Mouse (Mus musculus) MEL (cell line): ENCODE measurements around the gene Npw. TPM values are rescaled to one million over a fixed set of nuclear protein-coding genes. Genes with fewer than 3 reads are reported as not detected.
A peak's percentile ranks its signal among the peaks of the same experiment; 100 is the strongest.

ENCODE experiments used
- DNase-seq: peaks from one replicate; pipeline ENCODE4 v3.0.0; 2011; ENCODE audit warnings: low read depth, low spot score
- H3K27ac ChIP-seq: 2 replicates; pipeline ENCODE4 v1.5.1; 2012; ENCODE audit warnings: low read depth, mild to moderate bottlenecking, control low read depth, low read length, moderate library complexity; ENCODE audit not compliant: control insufficient read depth
- H3K27me3 ChIP-seq, 2 experiments: fragments of 150-350 bp in 1 of 2; sonication (generic) in 1 of 2; 2 replicates each; pipeline ENCODE4 v1.6.1; 2012; ENCODE audit warnings: low read length in 2 of 2, mild to moderate bottlenecking in 2 of 2, improper control_type of control experiment in 1 of 2, moderate library complexity in 1 of 2; ENCODE audit not compliant: insufficient read depth in 2 of 2, control insufficient read depth in 1 of 2
- H3K36me3 ChIP-seq, 2 experiments: 2 replicates each; pipeline ENCODE4 v1.6.1; 2012 to 2014; ENCODE audit warnings: low read length in 2 of 2, improper control_type of control experiment in 1 of 2, inconsistent platforms in 1 of 2, mild to moderate bottlenecking in 1 of 2; ENCODE audit not compliant: insufficient read depth in 2 of 2, control insufficient read depth in 1 of 2
- H3K4me1 ChIP-seq, 2 experiments: fragments of 150-350 bp in 1 of 2; sonication (generic) in 1 of 2; 2 replicates each; pipeline ENCODE4 v1.6.1; 2012; ENCODE audit warnings: low read length in 2 of 2, improper control_type of control experiment in 1 of 2, mild to moderate bottlenecking in 1 of 2; ENCODE audit not compliant: insufficient read depth in 2 of 2, control insufficient read depth in 1 of 2
- H3K4me3 ChIP-seq, 2 experiments: fragments of 150-350 bp in 1 of 2; sonication (generic) in 1 of 2; 2 replicates each; pipeline ENCODE4 v1.5.1; 2012; ENCODE audit warnings: low read depth in 2 of 2, low read length in 2 of 2, mild to moderate bottlenecking in 2 of 2, moderate library complexity in 2 of 2, control low read depth in 1 of 2, improper control_type of control experiment in 1 of 2; ENCODE audit not compliant: control insufficient read depth in 1 of 2, insufficient read depth in 1 of 2
- H3K79me2 ChIP-seq: 2 replicates; pipeline ENCODE4 v1.6.1; 2012; ENCODE audit warnings: mild to moderate bottlenecking, low read length, moderate library complexity; ENCODE audit not compliant: control insufficient read depth, poor library complexity, insufficient read depth
- H3K9ac ChIP-seq: 2 replicates; pipeline ENCODE4 v1.6.1; 2012; ENCODE audit warnings: low read depth, mild to moderate bottlenecking, control low read depth, low read length, moderate library complexity; ENCODE audit not compliant: control insufficient read depth, poor library complexity, severe bottlenecking
- H3K9me3 ChIP-seq: fragments of 150-350 bp; sonication (generic); replicated peaks from 2 replicates; pipeline ENCODE4 v1.6.1; 2012; ENCODE audit warnings: mild to moderate bottlenecking, low read length, improper control_type of control experiment, moderate library complexity; ENCODE audit not compliant: insufficient read depth
- BHLHE40 ChIP-seq: IDR thresholded peaks from 2 replicates; pipeline ENCODE4 v1.6.1; 2012; ENCODE audit warnings: low read depth, mild to moderate bottlenecking, inconsistent platforms, low read length, improper control_type of control experiment, borderline replicate concordance
- CTCF ChIP-seq, 3 experiments: IDR thresholded peaks in 2 of 3; conservative IDR thresholded peaks in 1 of 3; 2 replicates each; pipeline ENCODE4 v1.5.1; 2011 to 2012; ENCODE audit warnings: low read length in 3 of 3, low read depth in 2 of 3, mild to moderate bottlenecking in 2 of 3, improper control_type of control experiment in 1 of 3, inconsistent platforms in 1 of 3, mixed read lengths in 1 of 3, moderate library complexity in 1 of 3; ENCODE audit not compliant: control insufficient read depth in 1 of 3, insufficient read depth in 1 of 3, poor library complexity in 1 of 3, severe bottlenecking in 1 of 3
- ETS1 ChIP-seq: IDR thresholded peaks from 2 replicates; pipeline ENCODE4 v1.6.1; 2012; ENCODE audit warnings: low read depth, mild to moderate bottlenecking, inconsistent platforms, low read length, improper control_type of control experiment, moderate library complexity
- GATA1 ChIP-seq: IDR thresholded peaks from 2 replicates; pipeline ENCODE4 v1.6.1; 2011; ENCODE audit warnings: low read depth, low read length, improper control_type of control experiment
- HCFC1 ChIP-seq: IDR thresholded peaks from 2 replicates; pipeline ENCODE4 v1.6.1; 2012; ENCODE audit warnings: low read depth, mild to moderate bottlenecking, inconsistent platforms, low read length, improper control_type of control experiment, moderate library complexity
- JUND ChIP-seq: IDR thresholded peaks from 2 replicates; pipeline ENCODE4 v1.6.1; 2011; ENCODE audit warnings: low read depth, mild to moderate bottlenecking, improper control_type of control experiment, low read length
- KAT2A ChIP-seq: conservative IDR thresholded peaks from 2 replicates; pipeline ENCODE4 v1.6.1; 2012; ENCODE audit warnings: low read depth, low read length, improper control_type of control experiment, inconsistent platforms
- MAFK ChIP-seq: IDR thresholded peaks from 2 replicates; pipeline ENCODE4 v1.6.1; 2011; ENCODE audit warnings: low read depth, mild to moderate bottlenecking, low read length, improper control_type of control experiment, borderline replicate concordance
- MAZ ChIP-seq: IDR thresholded peaks from 2 replicates; pipeline ENCODE4 v1.6.1; 2012; ENCODE audit warnings: low read depth, mild to moderate bottlenecking, inconsistent platforms, low read length, improper control_type of control experiment
- POLR2A ChIP-seq, 2 experiments: IDR thresholded peaks; 2 replicates each; pipeline ENCODE4 v1.6.1; 2011 to 2012; ENCODE audit warnings: low read length in 2 of 2, mild to moderate bottlenecking in 2 of 2, control low read depth in 1 of 2, improper control_type of control experiment in 1 of 2, low read depth in 1 of 2, moderate library complexity in 1 of 2; ENCODE audit not compliant: control insufficient read depth in 1 of 2, insufficient read depth in 1 of 2, poor library complexity in 1 of 2
- RAD21 ChIP-seq: IDR thresholded peaks from 2 replicates; pipeline ENCODE4 v1.6.1; 2011; ENCODE audit warnings: mild to moderate bottlenecking, low read depth, low read length, improper control_type of control experiment
- RCOR1 ChIP-seq: IDR thresholded peaks from 2 replicates; pipeline ENCODE4 v1.6.1; 2012; ENCODE audit warnings: low read depth, mild to moderate bottlenecking, inconsistent platforms, low read length, improper control_type of control experiment
- SMC3 ChIP-seq: IDR thresholded peaks from 2 replicates; pipeline ENCODE4 v1.6.1; 2011; ENCODE audit warnings: low read depth, low read length, improper control_type of control experiment
- TAL1 ChIP-seq: IDR thresholded peaks from 2 replicates; pipeline ENCODE4 v1.6.1; 2012; ENCODE audit warnings: mild to moderate bottlenecking, inconsistent platforms, low read length, moderate library complexity, mixed read lengths
- TBP ChIP-seq: IDR thresholded peaks from 2 replicates; pipeline ENCODE4 v1.8.0; 2011; ENCODE audit warnings: low read depth, low read length, improper control_type of control experiment
- TCF12 ChIP-seq: IDR thresholded peaks from 2 replicates; pipeline ENCODE4 v1.6.1; 2014; ENCODE audit warnings: low read depth, mild to moderate bottlenecking, inconsistent platforms, low read length, improper control_type of control experiment, moderate library complexity
- ZC3H11A ChIP-seq: IDR thresholded peaks from 2 replicates; pipeline ENCODE4 v1.6.1; 2012; ENCODE audit warnings: low read depth, mild to moderate bottlenecking, inconsistent platforms, low read length, improper control_type of control experiment
- polyA plus RNA-seq, 2 experiments: library from polyadenylated mRNA; stranded (reverse) in 1 of 2; unstranded in 1 of 2; fragments of >175 nt in 1 of 2; fragments of >200 nt in 1 of 2; gene quantifications; 2 replicates each; pipeline versions ENCODE4 v1.2.1 to v1.2.4; 2012; ENCODE audit warnings: low replicate concordance in 2 of 2, low read depth in 1 of 2; ENCODE audit not compliant: insufficient read length in 2 of 2, insufficient read depth in 1 of 2, missing spikeins in 1 of 2
- total RNA-seq: library from RNA; depleted of rRNA; stranded (reverse); fragments of 300-350 nt; gene quantifications from 2 replicates; pipeline ENCODE4 v1.2.3, GENCODE M21; 2012

Npw gene
- total and polyA plus RNA-seq, 3 experiments = not detected

DNA sequence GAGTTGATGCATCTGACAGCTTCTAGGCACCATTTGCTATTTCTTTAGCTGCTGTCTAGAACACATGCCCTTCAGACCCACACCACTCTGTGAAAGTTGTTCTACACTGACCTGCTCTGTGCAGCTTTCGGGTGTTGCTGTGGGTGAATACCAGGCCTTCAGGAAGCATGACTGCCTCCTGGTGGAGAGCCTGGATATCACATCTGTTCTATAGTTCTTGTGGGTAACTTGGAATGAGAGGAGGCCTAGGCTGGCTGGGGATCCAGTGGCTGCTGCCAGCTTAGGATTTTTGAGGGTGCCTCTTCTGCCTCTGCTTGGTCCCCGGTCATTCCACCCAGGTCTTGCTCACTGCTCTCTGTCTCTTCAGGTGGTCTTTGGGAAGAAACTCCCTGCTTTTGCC lies 17.9 kb upstream of the Npw start:
- H3K9ac ChIP-seq = no peak overlapping the region
- no peak overlapping the region for H3K4me3 ChIP-seq
- DNase-seq = peak; percentile 85
- TF ChIP-seq MAFK = no peak
- no peak for TF ChIP-seq JUND
- TF ChIP-seq ZC3H11A = peak; percentile 11
- no peak for TF ChIP-seq TAL1
- no peak for TF ChIP-seq KAT2A
- peak; percentile 37 for TF ChIP-seq RAD21
- no peak for TF ChIP-seq RCOR1
- no peak for TF ChIP-seq TBP
- TF ChIP-seq SMC3 = peak; percentile 51
- no peak for TF ChIP-seq TCF12
- peak; percentile 64 to 81 (median 67) for TF ChIP-seq CTCF (IDR thresholded peaks at IDR 0.05 in 2 of 3, conservative IDR thresholded peaks at IDR 0.05 in 1 of 3; ENCODE audit: control insufficient read depth in 1 of 3, insufficient read depth in 1 of 3, low read depth in 2 of 3, low read length in 3 of 3, poor library complexity in 1 of 3, severe bottlenecking in 1 of 3)
- no peak for TF ChIP-seq ETS1
- TF ChIP-seq GATA1 = no peak
- peaks cover 35% of the 10 kb centered on the region for H3K79me2 ChIP-seq
- peaks cover 11 to 12% of the 10 kb centered on the region in 2 experiments; a peak in 3 of 4 replicates for H3K36me3 ChIP-seq
- no peaks in the 10 kb centered on the region for H3K9me3 ChIP-seq
- H3K27me3 ChIP-seq = no peaks in the 10 kb centered on the region
- H3K4me1 ChIP-seq = peaks cover 0 to 12% of the 10 kb centered on the region in 2 experiments; a peak in 3 of 4 replicates
- H3K27ac ChIP-seq = no peak overlapping the region

DNA sequence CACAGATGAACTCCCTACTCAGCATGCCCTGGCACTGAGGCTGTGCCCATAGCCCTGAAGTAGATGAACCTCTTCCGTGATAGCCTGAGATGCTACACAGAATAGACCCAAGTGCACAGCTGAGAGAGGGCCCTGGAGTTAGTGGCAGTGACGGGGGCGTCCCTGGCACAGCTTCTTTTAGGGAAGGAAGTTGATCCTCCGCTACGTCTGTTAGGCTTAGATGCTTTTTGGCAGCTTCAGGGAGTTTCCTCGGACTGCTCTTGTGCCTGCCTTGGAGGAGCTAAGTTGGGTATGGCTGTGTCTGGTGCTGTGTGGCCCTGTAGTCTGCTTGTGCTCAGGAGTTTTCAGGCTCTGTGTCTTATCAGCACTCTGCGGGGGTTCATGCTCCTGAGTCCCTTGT lies 16.0 kb upstream of the Npw start:
- no peak overlapping the region for H3K27ac ChIP-seq
- peaks cover 51% of the 10 kb centered on the region for H3K79me2 ChIP-seq
- DNase-seq = no peak
- H3K9ac ChIP-seq = no peak overlapping the region
- no peak overlapping the region for H3K4me3 ChIP-seq
- H3K27me3 ChIP-seq = no peaks in the 10 kb centered on the region
- H3K4me1 ChIP-seq = peaks cover 0 to 20% of the 10 kb centered on the region in 2 experiments; a peak in 3 of 4 replicates
- peaks cover 12 to 14% of the 10 kb centered on the region in 2 experiments; a peak in 3 of 4 replicates for H3K36me3 ChIP-seq
- no peak for TF ChIP-seq BHLHE40
- no peak for TF ChIP-seq MAZ
- no peak for TF ChIP-seq HCFC1
- TF ChIP-seq JUND = no peak
- TF ChIP-seq POLR2A (IDR thresholded peaks at IDR 0.05; ENCODE audit: control insufficient read depth in 1 of 2, insufficient read depth in 1 of 2, low read depth in 1 of 2, low read length in 2 of 2, poor library complexity in 1 of 2) = no peak
- TF ChIP-seq TAL1 = no peak
- no peaks in the 10 kb centered on the region for H3K9me3 ChIP-seq
